Mouse (Mus musculus): ENCODE data around the gene Gls. TPM values are rescaled to one million over a fixed set of nuclear protein-coding genes. Genes with fewer than 3 reads are reported as not detected.

Gls gene
- polyA plus RNA-seq, 1 experiment from 2014 or later = 25.6 TPM

DNA sequence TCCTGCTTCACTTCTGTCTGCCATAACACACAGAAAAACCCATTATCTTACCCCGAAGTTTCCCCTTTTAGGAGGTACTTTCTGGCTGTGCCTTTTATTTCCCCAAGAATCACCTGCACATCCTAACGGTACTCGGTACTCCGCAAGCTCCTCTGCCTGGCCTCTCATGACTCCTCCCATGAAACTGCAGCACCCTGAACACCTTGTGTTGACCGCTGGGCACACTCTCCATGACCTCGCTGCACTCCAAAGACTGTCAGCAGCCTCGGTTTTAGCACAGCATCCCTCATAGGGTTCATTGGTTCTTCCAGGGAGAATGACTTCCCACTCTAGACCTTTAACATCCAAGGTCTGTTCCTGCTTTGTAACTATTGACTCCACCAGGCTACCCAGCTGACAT, 62.3 kb downstream of the Gls start:
- no peak overlapping the region for H3K4me3 ChIP-seq
- ATAC-seq (ENCODE audit: insufficient number of reproducible peaks, low FRiP score, low TSS enrichment, low read depth) = no peak
- H3K9me3 ChIP-seq = no peaks in the 10 kb centered on the region
- no peaks in the 10 kb centered on the region for H3K27me3 ChIP-seq
- H3K9ac ChIP-seq = no peak overlapping the region
- H3K4me1 ChIP-seq = peaks cover 9% of the 10 kb centered on the region; the same call in 1 of the 2 replicates
- H3K4me2 ChIP-seq = no peak overlapping the region
- 0 out of 2 replicates have a peak, but pooled peaks cover under 1% of the 10 kb centered on the region for H3K36me3 ChIP-seq
- WGBS = 69% methylated on average over 7 of the region's 7 CpGs
- no peak overlapping the region for H3K27ac ChIP-seq

DNA sequence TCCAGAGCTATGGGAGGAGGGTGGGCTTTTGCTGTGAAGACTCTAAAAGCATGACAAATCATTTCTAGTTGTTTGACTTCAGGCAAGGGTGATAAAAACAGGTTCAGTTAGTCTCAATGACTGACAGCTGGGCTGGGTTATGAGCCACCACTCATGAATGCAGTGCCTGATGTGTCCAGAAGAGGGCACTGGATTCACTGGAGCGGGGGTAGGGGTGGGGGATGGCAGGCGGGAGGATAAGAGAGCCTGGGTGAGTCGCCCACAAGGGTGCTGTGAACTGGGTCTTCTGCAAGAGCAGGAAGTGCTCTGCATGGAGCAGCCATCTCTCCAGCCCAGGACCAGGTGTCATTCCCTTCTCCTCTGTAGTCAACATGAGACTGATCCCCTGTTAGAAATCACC, 63.0 kb downstream of the Gls start:
- no peak overlapping the region for H3K4me3 ChIP-seq
- WGBS = 15% methylated on average over 3 of the region's 3 CpGs
- no peaks in the 10 kb centered on the region for H3K9me3 ChIP-seq
- H3K4me1 ChIP-seq = peaks cover 9% of the 10 kb centered on the region; the same call in 1 of the 2 replicates
- ATAC-seq (ENCODE audit: insufficient number of reproducible peaks, low FRiP score, low TSS enrichment, low read depth) = no peak
- no peaks in the 10 kb centered on the region for H3K27me3 ChIP-seq
- H3K27ac ChIP-seq = no peak overlapping the region
- 0 out of 2 replicates have a peak, but pooled peaks cover 2% of the 10 kb centered on the region for H3K36me3 ChIP-seq
- H3K4me2 ChIP-seq = no peak overlapping the region
- H3K9ac ChIP-seq = no peak overlapping the region

DNA sequence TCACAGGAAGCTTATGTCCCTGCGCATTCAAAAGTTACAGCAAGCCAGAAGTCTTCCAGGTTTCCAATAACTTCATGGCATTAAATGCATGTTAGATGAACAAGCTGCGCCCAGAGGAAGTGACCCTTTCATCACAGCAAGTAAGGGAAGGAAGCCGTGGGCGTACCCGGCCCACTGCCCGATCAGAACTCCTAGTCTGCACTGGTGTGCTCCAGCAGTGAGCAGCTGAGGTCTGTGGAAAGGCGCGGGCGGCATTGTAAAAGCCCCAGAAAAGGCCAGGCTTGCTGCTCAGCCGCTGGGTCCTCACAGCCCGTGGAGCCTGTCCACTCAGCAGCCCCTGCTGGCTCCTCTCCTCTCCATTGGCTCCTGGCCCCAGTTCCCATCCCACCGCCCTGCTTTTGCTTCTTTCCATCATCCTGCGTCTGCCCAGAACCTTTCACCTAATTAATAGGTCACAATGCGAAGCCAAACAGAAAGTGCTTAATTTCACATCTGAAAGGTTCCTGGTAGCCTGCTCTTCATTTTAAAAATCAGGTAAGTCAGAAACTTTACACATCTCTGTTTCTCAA, 66.3 kb downstream of the Gls start:
- 0 out of 2 replicates have a peak overlapping the region, but pooled peaks have one; percentile 4 for H3K27ac ChIP-seq
- no peaks in the 10 kb centered on the region for H3K27me3 ChIP-seq
- H3K36me3 ChIP-seq = peaks cover 4% of the 10 kb centered on the region; the same call in 1 of the 2 replicates
- no peaks in the 10 kb centered on the region for H3K9me3 ChIP-seq
- no peak for ATAC-seq (ENCODE audit: insufficient number of reproducible peaks, low FRiP score, low TSS enrichment, low read depth)
- no peak overlapping the region for H3K9ac ChIP-seq
- H3K4me2 ChIP-seq = no peak overlapping the region
- H3K4me1 ChIP-seq = peaks cover 9% of the 10 kb centered on the region; the same call in 1 of the 2 replicates
- no peak overlapping the region for H3K4me3 ChIP-seq
- WGBS = 53% methylated on average over 14 of the region's 14 CpGs

DNA sequence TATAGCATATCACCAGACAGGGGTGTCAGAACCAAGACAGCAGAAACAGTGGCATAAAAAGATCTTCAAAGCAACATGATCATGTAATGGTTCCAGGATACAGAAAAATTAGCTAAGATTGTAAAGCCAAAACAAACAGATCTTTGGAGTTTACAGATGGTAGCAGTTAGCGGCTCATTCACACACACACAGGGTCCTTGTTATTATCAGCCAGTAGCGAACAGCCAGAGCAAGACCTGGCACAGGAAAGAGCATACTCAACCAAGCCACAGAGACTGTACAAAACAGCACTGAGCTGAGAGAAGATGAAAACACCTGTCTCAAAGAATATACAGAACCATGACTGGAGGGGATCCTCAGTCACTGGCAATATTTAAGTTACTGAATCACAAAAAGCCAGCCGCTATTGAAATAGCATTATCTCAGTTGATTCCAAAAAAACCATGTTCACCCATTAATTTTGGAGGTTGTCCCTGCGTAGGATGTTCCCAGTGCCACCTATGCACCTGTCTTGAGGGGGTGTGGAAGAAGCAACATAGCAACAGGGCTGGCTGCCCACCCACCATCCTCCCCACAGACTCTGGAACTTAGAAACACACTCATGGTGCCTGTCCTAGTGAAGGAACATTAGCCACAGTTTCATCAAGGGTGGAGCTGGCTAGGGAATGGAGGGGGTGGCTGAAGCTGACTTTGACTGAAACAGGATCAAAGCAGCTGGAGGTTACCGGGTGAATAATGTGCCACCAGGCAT, 69.2 kb downstream of the Gls start:
- Histone ChIP-seq H3K4me2 (no peak overlapping the region), H3K9me3 (no peaks in the 10 kb centered on the region), H3K4me1 (peaks cover 4% of the 10 kb centered on the region; the same call in 1 of the 2 replicates), H3K4me3 (no peak overlapping the region), H3K27ac (no peak overlapping the region), H3K36me3 (peaks cover 15% of the 10 kb centered on the region; the same call in 1 of the 2 replicates), H3K9ac (no peak overlapping the region), H3K27me3 (no peaks in the 10 kb centered on the region)
- no peak for ATAC-seq (ENCODE audit: insufficient number of reproducible peaks, low FRiP score, low TSS enrichment, low read depth)
- 82% methylated on average over 5 of the region's 5 CpGs for WGBS

DNA sequence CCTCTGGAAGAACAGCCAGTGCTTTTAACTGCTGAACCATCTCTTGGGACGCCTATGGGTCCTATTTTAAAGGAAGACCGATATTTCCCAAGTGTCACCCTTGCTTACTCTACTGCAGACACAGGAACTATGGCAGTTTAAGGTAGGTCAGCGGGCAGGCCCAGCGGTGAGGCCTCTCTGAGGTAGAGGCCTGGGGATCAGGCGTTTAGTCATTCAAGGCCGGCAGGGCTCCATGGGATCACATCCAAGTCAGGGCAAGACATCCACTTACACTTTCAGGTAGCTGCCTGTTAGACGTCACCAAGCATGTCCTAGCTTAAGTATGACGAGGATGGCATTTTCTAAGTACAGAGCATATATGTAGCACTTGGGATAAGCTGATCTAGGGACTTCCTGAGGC, 71.9 kb downstream of the Gls start:
- no peaks in the 10 kb centered on the region for H3K4me1 ChIP-seq
- no peak overlapping the region for H3K9ac ChIP-seq
- no peak overlapping the region for H3K4me2 ChIP-seq
- no peaks in the 10 kb centered on the region for H3K9me3 ChIP-seq
- no peaks in the 10 kb centered on the region for H3K27me3 ChIP-seq
- H3K4me3 ChIP-seq = no peak overlapping the region
- no peak for ATAC-seq (ENCODE audit: insufficient number of reproducible peaks, low FRiP score, low TSS enrichment, low read depth)
- WGBS = 86% methylated on average over 8 of the region's 8 CpGs
- no peak overlapping the region for H3K27ac ChIP-seq
- peaks cover 30% of the 10 kb centered on the region for H3K36me3 ChIP-seq

DNA sequence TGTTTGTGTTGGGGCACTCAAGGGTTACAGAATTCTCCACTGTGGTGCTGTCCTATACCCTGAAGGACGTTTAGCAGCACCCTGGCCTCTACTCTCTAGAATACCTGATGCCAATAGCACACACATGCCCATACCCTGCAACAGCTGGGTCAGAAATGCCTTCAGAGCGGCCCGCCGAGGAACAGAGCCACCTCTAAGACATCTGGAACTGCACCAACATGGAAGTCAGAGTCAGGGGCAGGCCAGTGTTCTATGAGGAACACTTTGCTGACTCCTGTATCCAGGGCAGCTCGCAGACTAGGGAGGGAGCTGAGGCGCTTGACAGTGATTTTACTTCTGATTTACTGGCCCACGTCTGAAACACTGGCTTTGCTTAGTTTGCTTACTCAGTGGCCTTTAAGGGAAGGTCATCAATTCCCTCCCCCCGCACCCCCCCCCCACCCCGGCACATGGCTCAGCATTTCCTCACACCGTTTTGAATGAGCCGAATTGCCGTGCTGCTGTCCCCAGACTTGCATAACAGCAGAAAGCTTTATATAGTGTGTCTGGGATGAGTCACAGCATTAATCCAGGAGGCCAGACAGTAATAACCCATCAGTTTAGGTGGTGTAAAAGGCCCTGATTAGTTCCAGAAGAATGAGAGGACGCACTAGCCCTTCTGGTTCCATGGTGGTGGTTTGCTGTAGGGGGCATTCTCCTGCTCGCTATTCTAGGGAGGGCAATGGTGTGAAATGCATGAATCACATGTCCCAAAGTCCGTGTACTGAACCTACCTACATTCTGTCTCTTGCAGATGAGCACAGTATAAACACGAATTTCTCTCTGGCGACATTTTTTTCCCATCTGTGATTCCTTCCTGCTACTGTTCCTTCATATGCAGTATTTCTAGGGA, 74.3 kb downstream of the Gls start:
- H3K4me3 ChIP-seq = no peak overlapping the region
- H3K4me2 ChIP-seq = no peak overlapping the region
- WGBS = 58% methylated on average over 17 of the region's 17 CpGs
- H3K4me1 ChIP-seq = no peaks in the 10 kb centered on the region
- H3K36me3 ChIP-seq = peaks cover 35% of the 10 kb centered on the region
- H3K9ac ChIP-seq = no peak overlapping the region
- H3K9me3 ChIP-seq = no peaks in the 10 kb centered on the region
- no peaks in the 10 kb centered on the region for H3K27me3 ChIP-seq
- no peak for ATAC-seq (ENCODE audit: insufficient number of reproducible peaks, low FRiP score, low TSS enrichment, low read depth)
- no peak overlapping the region for H3K27ac ChIP-seq

DNA sequence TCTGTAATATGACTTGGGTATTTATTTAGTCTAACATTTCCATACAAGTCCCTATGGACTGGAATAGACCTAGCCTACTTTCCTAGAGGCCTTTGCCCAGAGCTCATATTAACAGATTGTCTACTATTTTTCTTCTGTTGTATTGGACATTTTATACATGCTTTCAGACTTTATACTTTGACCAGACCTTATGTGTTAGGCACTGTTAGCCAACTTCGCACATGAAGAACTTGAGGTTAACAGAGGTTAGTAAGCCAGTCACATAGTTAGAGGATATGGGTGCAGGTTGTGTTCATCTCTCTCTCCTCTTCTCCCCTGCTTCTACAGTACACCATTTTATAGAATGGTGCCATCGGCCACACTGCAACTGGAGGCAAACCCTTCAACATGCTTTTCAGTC, 75.0 kb downstream of the Gls start:
- WGBS = 96% methylated on average over 2 of the region's 2 CpGs
- H3K9ac ChIP-seq = no peak overlapping the region
- H3K4me1 ChIP-seq = no peaks in the 10 kb centered on the region
- H3K4me3 ChIP-seq = no peak overlapping the region
- H3K27ac ChIP-seq = no peak overlapping the region
- no peak for ATAC-seq (ENCODE audit: insufficient number of reproducible peaks, low FRiP score, low TSS enrichment, low read depth)
- H3K36me3 ChIP-seq = peaks cover 35% of the 10 kb centered on the region
- H3K9me3 ChIP-seq = no peaks in the 10 kb centered on the region
- H3K27me3 ChIP-seq = no peaks in the 10 kb centered on the region
- no peak overlapping the region for H3K4me2 ChIP-seq

DNA sequence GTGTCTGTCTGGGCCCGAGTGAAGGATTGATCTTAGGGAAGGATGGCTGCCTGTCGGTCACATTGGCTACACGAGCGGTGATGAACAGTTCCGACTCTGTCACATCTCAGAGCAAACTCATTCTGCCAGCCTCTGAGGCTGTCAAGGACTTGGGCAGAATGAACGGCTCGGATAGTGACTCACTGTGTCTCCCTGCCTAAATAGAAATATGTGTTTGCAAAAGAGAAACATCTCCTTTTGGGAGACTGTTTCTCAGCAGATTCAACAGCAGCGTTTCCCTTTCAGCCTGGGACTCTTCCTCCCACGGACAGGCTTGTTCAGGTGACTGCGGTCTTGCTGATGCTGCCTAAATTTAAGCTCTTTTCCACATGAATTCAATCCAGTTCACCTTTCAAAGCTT, 76.7 kb downstream of the Gls start:
- no peak overlapping the region for H3K4me2 ChIP-seq
- H3K4me1 ChIP-seq = no peaks in the 10 kb centered on the region
- H3K27ac ChIP-seq = no peak overlapping the region
- no peak for ATAC-seq (ENCODE audit: insufficient number of reproducible peaks, low FRiP score, low TSS enrichment, low read depth)
- H3K4me3 ChIP-seq = no peak overlapping the region
- no peaks in the 10 kb centered on the region for H3K27me3 ChIP-seq
- H3K9ac ChIP-seq = no peak overlapping the region
- 85% methylated on average over 10 of the region's 10 CpGs for WGBS
- H3K36me3 ChIP-seq = peaks cover 37% of the 10 kb centered on the region
- H3K9me3 ChIP-seq = no peaks in the 10 kb centered on the region

DNA sequence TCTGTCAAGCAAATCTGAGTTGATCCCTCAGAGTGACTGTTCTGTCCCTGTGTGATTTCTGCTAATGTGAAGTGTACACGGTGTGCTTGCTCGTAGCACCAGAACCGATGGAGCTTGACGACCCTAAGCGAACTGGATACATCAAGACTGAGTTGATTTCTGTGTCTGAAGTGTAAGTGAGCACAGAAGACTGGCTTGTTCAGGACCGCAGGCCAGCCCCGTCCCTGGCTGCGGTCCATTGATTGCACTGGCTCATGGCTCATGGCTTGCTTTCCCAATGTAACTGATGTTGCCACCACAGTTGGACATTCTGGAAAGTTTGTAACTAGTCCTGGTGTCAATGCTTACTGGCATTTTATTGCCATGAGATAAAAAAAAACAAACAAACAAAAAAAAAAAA, 78.1 kb downstream of the Gls start:
- Histone ChIP-seq H3K36me3 (peaks cover 38% of the 10 kb centered on the region), H3K27ac (no peak overlapping the region), H3K27me3 (no peaks in the 10 kb centered on the region), H3K4me2 (no peak overlapping the region), H3K4me3 (no peak overlapping the region), H3K4me1 (peaks cover 9% of the 10 kb centered on the region), H3K9me3 (no peaks in the 10 kb centered on the region), H3K9ac (no peak overlapping the region)
- ATAC-seq (ENCODE audit: insufficient number of reproducible peaks, low FRiP score, low TSS enrichment, low read depth) = no peak
- WGBS = 90% methylated on average over 8 of the region's 8 CpGs

DNA sequence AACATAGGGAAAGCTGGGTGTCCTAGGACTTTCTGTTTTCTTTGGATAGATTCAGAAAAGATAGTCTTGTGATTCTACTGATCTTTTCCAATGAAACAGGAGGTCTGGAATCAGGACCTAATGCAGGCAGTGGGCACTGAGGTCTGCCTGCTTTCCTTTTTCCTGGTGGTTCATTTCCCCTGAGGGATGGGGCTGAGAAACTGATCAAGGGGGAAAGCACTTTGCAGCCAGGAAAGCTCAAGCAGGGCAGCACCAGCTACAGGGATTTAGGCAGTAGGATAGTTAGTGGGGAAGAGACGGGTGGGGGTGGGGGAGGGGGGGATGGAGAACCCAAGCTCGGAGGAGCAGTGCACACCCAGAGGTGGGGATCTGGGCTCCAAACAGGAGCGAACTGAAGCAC, 80.1 kb downstream of the Gls start:
- Histone ChIP-seq H3K27me3 (no peaks in the 10 kb centered on the region), H3K4me2 (no peak overlapping the region), H3K4me3 (no peak overlapping the region), H3K36me3 (peaks cover 36% of the 10 kb centered on the region), H3K9me3 (no peaks in the 10 kb centered on the region), H3K4me1 (peaks cover 12% of the 10 kb centered on the region), H3K9ac (no peak overlapping the region), H3K27ac (no peak overlapping the region)
- no peak for ATAC-seq (ENCODE audit: insufficient number of reproducible peaks, low FRiP score, low TSS enrichment, low read depth)
- WGBS = 53% methylated on average over 3 of the region's 3 CpGs

DNA sequence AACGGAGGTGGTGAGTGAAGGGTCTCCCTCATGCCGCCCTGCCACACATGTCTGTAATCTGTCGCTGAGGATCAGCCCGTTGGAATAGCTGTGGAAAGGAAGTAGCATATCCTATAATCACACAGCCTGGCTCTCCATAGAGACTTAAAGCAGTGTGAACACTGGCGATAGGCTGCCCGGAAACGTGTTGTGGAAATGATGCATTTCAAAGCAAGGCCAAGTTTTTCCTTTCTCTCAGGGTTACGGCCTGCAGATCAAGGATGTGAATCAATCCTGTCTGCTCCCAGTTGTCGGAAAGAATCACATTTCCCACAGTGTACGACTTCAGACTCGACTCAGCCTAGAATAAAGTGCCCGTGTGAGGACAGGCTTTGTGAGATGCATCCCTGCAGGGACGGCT, 80.7 kb downstream of the Gls start:
- peaks cover 12% of the 10 kb centered on the region for H3K4me1 ChIP-seq
- H3K27ac ChIP-seq = no peak overlapping the region
- peaks cover 30% of the 10 kb centered on the region for H3K36me3 ChIP-seq
- H3K4me3 ChIP-seq = no peak overlapping the region
- no peaks in the 10 kb centered on the region for H3K9me3 ChIP-seq
- 65% methylated on average over 13 of the region's 13 CpGs for WGBS
- no peaks in the 10 kb centered on the region for H3K27me3 ChIP-seq
- no peak overlapping the region for H3K4me2 ChIP-seq
- no peak overlapping the region for H3K9ac ChIP-seq
- ATAC-seq (ENCODE audit: insufficient number of reproducible peaks, low FRiP score, low TSS enrichment, low read depth) = no peak

DNA sequence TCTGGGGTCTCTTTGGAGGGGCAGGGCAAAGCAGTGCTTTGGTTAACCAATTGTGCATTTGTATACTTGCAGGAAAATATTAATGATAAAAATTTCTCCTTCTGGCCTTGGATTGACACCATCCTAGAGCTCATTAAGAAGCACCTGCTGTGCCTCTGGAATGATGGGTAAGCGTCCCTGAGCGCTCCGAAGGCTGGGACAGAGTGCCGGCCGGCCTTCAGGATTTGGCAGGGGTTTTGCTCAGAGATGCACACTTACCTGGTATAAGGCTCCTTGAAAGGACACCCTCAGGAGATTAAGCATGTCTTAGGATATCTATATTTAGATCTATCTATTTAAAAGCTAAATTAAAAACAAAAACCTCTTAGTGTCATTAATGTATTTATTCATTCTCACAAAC, 81.9 kb downstream of the Gls start:
- Histone ChIP-seq H3K9ac (no peak overlapping the region), H3K36me3 (peaks cover 23% of the 10 kb centered on the region), H3K27ac (no peak overlapping the region), H3K9me3 (no peaks in the 10 kb centered on the region), H3K27me3 (no peaks in the 10 kb centered on the region), H3K4me3 (no peak overlapping the region), H3K4me1 (peaks cover 12% of the 10 kb centered on the region), H3K4me2 (no peak overlapping the region)
- ATAC-seq (ENCODE audit: insufficient number of reproducible peaks, low FRiP score, low TSS enrichment, low read depth) = no peak
- 97% methylated on average over 5 of the region's 5 CpGs for WGBS
